Mouse (Mus musculus) CH12.LX (cell line): ENCODE measurements around the gene Aatf. TPM values are rescaled to one million over a fixed set of nuclear protein-coding genes. Genes with fewer than 3 reads are reported as not detected.

ENCODE experiments used
- DNase-seq: peaks from one replicate; pipeline ENCODE4 v3.0.0-alpha.2; 2013; ENCODE audit errors: extremely low read depth
- H3K27ac ChIP-seq: 2 replicates; pipeline ENCODE4 v1.5.1; 2012; ENCODE audit warnings: low read depth, mild to moderate bottlenecking, control low read depth, moderate library complexity; ENCODE audit not compliant: insufficient read depth
- H3K27me3 ChIP-seq: replicated peaks from 2 replicates; pipeline ENCODE3; 2012; ENCODE audit warnings: inconsistent platforms
- H3K36me3 ChIP-seq, 2 experiments: replicated peaks in 1 of 2; 2 replicates each; pipeline versions ENCODE3 to v1.6.1; 2012; ENCODE audit warnings: inconsistent platforms in 1 of 2, low read length in 1 of 2, mild to moderate bottlenecking in 1 of 2, mixed read lengths in 1 of 2, moderate library complexity in 1 of 2; ENCODE audit not compliant: control insufficient read depth in 1 of 2, insufficient read depth in 1 of 2
- H3K4me1 ChIP-seq, 2 experiments: 2 replicates each; pipeline ENCODE4 v1.6.1; 2012; ENCODE audit warnings: inconsistent platforms in 1 of 2, moderate library complexity in 1 of 2; ENCODE audit not compliant: insufficient read depth in 2 of 2, control insufficient read depth in 1 of 2
- H3K4me2 ChIP-seq: 2 replicates; pipeline ENCODE4 v1.6.1; 2012; ENCODE audit warnings: low read depth, mild to moderate bottlenecking, control low read depth; ENCODE audit not compliant: poor library complexity, insufficient read depth, severe bottlenecking
- H3K4me3 ChIP-seq, 3 experiments: fragments of 150-350 bp in 1 of 3; sonication (generic) in 1 of 3; replicated peaks in 1 of 3; 2 replicates each; pipeline versions ENCODE3 to v1.5.1; 2011 to 2012; ENCODE audit warnings: low read depth in 2 of 3, low read length in 2 of 3, mild to moderate bottlenecking in 2 of 3, moderate library complexity in 2 of 3, control low read depth in 1 of 3, improper control_type of control experiment in 1 of 3, inconsistent platforms in 1 of 3, mixed read lengths in 1 of 3; ENCODE audit not compliant: poor library complexity in 1 of 3
- H3K79me2 ChIP-seq: replicated peaks from 2 replicates; pipeline ENCODE4 v1.6.1; 2012; ENCODE audit warnings: mild to moderate bottlenecking, moderate library complexity; ENCODE audit not compliant: control insufficient read depth, poor library complexity, insufficient read depth, severe bottlenecking; ENCODE audit errors: extremely low read depth
- H3K9ac ChIP-seq: 2 replicates; pipeline ENCODE4 v1.6.1; 2012; ENCODE audit warnings: low read depth, mild to moderate bottlenecking, control low read depth, moderate library complexity; ENCODE audit not compliant: insufficient read depth
- H3K9me3 ChIP-seq: replicated peaks from 2 replicates; pipeline ENCODE3; 2012; ENCODE audit warnings: low read length, inconsistent platforms, mixed read lengths
- BHLHE40 ChIP-seq: IDR thresholded peaks from 2 replicates; pipeline ENCODE4 v1.6.1; 2011; ENCODE audit warnings: mild to moderate bottlenecking, low read depth, low read length, improper control_type of control experiment
- CHD2 ChIP-seq: IDR thresholded peaks from 2 replicates; pipeline ENCODE4 v1.6.1; 2011; ENCODE audit warnings: low read length, improper control_type of control experiment
- E2F4 ChIP-seq: IDR thresholded peaks from 2 replicates; pipeline ENCODE4 v1.6.1; 2011; ENCODE audit warnings: low read depth, low read length, improper control_type of control experiment; ENCODE audit not compliant: insufficient replicate concordance
- ELF1 ChIP-seq: IDR thresholded peaks from 2 replicates; pipeline ENCODE4 v1.6.1; 2014; ENCODE audit warnings: low read depth, mild to moderate bottlenecking, inconsistent platforms, low read length, improper control_type of control experiment
- ETS1 ChIP-seq: conservative IDR thresholded peaks from 2 replicates; pipeline ENCODE4 v1.6.1; 2012; ENCODE audit warnings: low read depth, mild to moderate bottlenecking, inconsistent platforms, low read length, improper control_type of control experiment, moderate library complexity
- GABPA ChIP-seq: IDR thresholded peaks from 2 replicates; pipeline ENCODE4 v1.6.1; 2012; ENCODE audit warnings: low read depth, low read length, improper control_type of control experiment, inconsistent platforms; ENCODE audit not compliant: insufficient replicate concordance
- HCFC1 ChIP-seq: IDR thresholded peaks from 2 replicates; pipeline ENCODE4 v1.6.1; 2012; ENCODE audit warnings: low read depth, mild to moderate bottlenecking, inconsistent platforms, low read length, improper control_type of control experiment
- IRF4 ChIP-seq: IDR thresholded peaks from 2 replicates; pipeline ENCODE4 v1.6.1; 2014; ENCODE audit warnings: low read depth, mild to moderate bottlenecking, inconsistent platforms, low read length, improper control_type of control experiment
- JUND ChIP-seq: conservative IDR thresholded peaks from 2 replicates; pipeline ENCODE4 v1.6.1; 2011; ENCODE audit warnings: low read depth, low read length, improper control_type of control experiment
- KAT2A ChIP-seq: IDR thresholded peaks from 2 replicates; pipeline ENCODE4 v1.6.1; 2012; ENCODE audit warnings: low read length, improper control_type of control experiment, inconsistent platforms; ENCODE audit not compliant: insufficient replicate concordance
- MAFK ChIP-seq: IDR thresholded peaks from 2 replicates; pipeline ENCODE4 v1.6.1; 2011; ENCODE audit warnings: low read length, improper control_type of control experiment; ENCODE audit not compliant: insufficient replicate concordance
- MAX ChIP-seq: IDR thresholded peaks from 2 replicates; pipeline ENCODE4 v1.6.1; 2011; ENCODE audit warnings: low read length, improper control_type of control experiment
- MAZ ChIP-seq: IDR thresholded peaks from 2 replicates; pipeline ENCODE4 v1.6.1; 2012; ENCODE audit warnings: low read depth, mild to moderate bottlenecking, inconsistent platforms, low read length, improper control_type of control experiment, moderate library complexity
- MEF2A ChIP-seq: IDR thresholded peaks from 2 replicates; pipeline ENCODE4 v1.6.1; 2014; ENCODE audit warnings: low read depth, mild to moderate bottlenecking, inconsistent platforms, low read length, improper control_type of control experiment, borderline replicate concordance
- MXI1 ChIP-seq: IDR thresholded peaks from 2 replicates; pipeline ENCODE4 v1.6.1; 2011; ENCODE audit warnings: mild to moderate bottlenecking, low read depth, low read length, improper control_type of control experiment
- MYC ChIP-seq: IDR thresholded peaks from 2 replicates; pipeline ENCODE4 v1.6.1; 2011; ENCODE audit warnings: low read depth, mild to moderate bottlenecking, improper control_type of control experiment, low read length
- NELFE ChIP-seq: IDR thresholded peaks from 2 replicates; pipeline ENCODE4 v1.6.1; 2011; ENCODE audit warnings: low read depth, low read length, improper control_type of control experiment
- NRF1 ChIP-seq: IDR thresholded peaks from 2 replicates; pipeline ENCODE4 v1.6.1; 2014; ENCODE audit warnings: low read depth, mild to moderate bottlenecking, inconsistent platforms, low read length, improper control_type of control experiment, moderate library complexity
- PAX5 ChIP-seq: IDR thresholded peaks from 2 replicates; pipeline ENCODE4 v1.6.1; 2012; ENCODE audit warnings: low read length, inconsistent platforms, mixed read lengths
- POLR2A ChIP-seq: IDR thresholded peaks from 2 replicates; pipeline ENCODE4 v1.6.1; 2011; ENCODE audit warnings: low read depth, mild to moderate bottlenecking, improper control_type of control experiment, low read length
- POLR2AphosphoS2 ChIP-seq: IDR thresholded peaks from 2 replicates; pipeline ENCODE4 v1.6.1; 2011; ENCODE audit warnings: low read depth, low read length, improper control_type of control experiment
- RAD21 ChIP-seq: IDR thresholded peaks from 2 replicates; pipeline ENCODE4 v1.6.1; 2011; ENCODE audit warnings: low read depth, mild to moderate bottlenecking, low read length, improper control_type of control experiment, moderate library complexity
- RCOR1 ChIP-seq: conservative IDR thresholded peaks from 2 replicates; pipeline ENCODE4 v1.6.1; 2012; ENCODE audit warnings: low read depth, mild to moderate bottlenecking, inconsistent platforms, low read length, improper control_type of control experiment
- SIN3A ChIP-seq: IDR thresholded peaks from 2 replicates; pipeline ENCODE4 v1.6.1; 2012; ENCODE audit warnings: low read length, improper control_type of control experiment, inconsistent platforms
- SMC3 ChIP-seq: IDR thresholded peaks from 2 replicates; pipeline ENCODE4 v1.6.1; 2011; ENCODE audit warnings: low read depth, low read length, improper control_type of control experiment
- TBP ChIP-seq: conservative IDR thresholded peaks from 2 replicates; pipeline ENCODE4 v1.6.1; 2011; ENCODE audit warnings: low read depth, low read length, improper control_type of control experiment
- TCF12 ChIP-seq: IDR thresholded peaks from 2 replicates; pipeline ENCODE4 v1.6.1; 2014; ENCODE audit warnings: low read depth, mild to moderate bottlenecking, inconsistent platforms, low read length, improper control_type of control experiment
- UBTF ChIP-seq: IDR thresholded peaks from 2 replicates; pipeline ENCODE4 v1.6.1; 2012; ENCODE audit warnings: low read depth, mild to moderate bottlenecking, inconsistent platforms, low read length, improper control_type of control experiment, moderate library complexity
- USF1 ChIP-seq: IDR thresholded peaks from 2 replicates; pipeline ENCODE4 v1.6.1; 2014; ENCODE audit warnings: low read depth, mild to moderate bottlenecking, inconsistent platforms, low read length, improper control_type of control experiment
- USF2 ChIP-seq: conservative IDR thresholded peaks from 2 replicates; pipeline ENCODE4 v1.6.1; 2011; ENCODE audit warnings: low read depth, low read length, improper control_type of control experiment
- ZKSCAN1 ChIP-seq: IDR thresholded peaks from 2 replicates; pipeline ENCODE4 v1.6.1; 2012; ENCODE audit warnings: low read depth, inconsistent platforms, low read length, improper control_type of control experiment, borderline replicate concordance
- ZMIZ1 ChIP-seq: IDR thresholded peaks from 2 replicates; pipeline ENCODE4 v1.6.1; 2012; ENCODE audit warnings: low read depth, mild to moderate bottlenecking, inconsistent platforms, low read length, improper control_type of control experiment
- dilution Hi-C: fragments of 300-500 bp; cut with MboI; formaldehyde crosslinking; loops from 2 replicates; pipeline ENCODE4 v1.14.3; 2020; ENCODE audit warnings: low sequenced_read_pairs; ENCODE audit not compliant: extremely low pct_unique_long_range_greater_than_20kb, extremely low pct_ligation_motif_present
- in situ Hi-C: fragments of 300-500 bp; cut with MboI; formaldehyde crosslinking; loops from 3 replicates; pipeline ENCODE4 v1.14.3; 2019; ENCODE audit warnings: low sequenced_read_pairs, low pct_ligation_motif_present, low pct_unique_long_range_greater_than_20kb, mixed read lengths
- polyA plus RNA-seq: library from polyadenylated mRNA; unstranded; fragments of >175 nt; gene quantifications from 2 replicates; pipeline ENCODE4 v1.2.1, GENCODE M21; 2012; ENCODE audit warnings: low read depth; ENCODE audit not compliant: insufficient read length
- total RNA-seq, 2 experiments: library from RNA; depleted of rRNA; stranded (reverse); fragments of 300-350 nt in 1 of 2; fragments of >200 nt in 1 of 2; gene quantifications; 2 replicates each; pipeline ENCODE4 v1.2.3; 2012 to 2014

Gene Aatf
- total RNA-seq (2012; rRNA removed) = 71.7 and 99.7 TPM in 2 replicates
- total RNA-seq (2014; rRNA removed) = 69.8 and 78.0 TPM in 2 replicates
- 112 and 127 TPM in 2 replicates for polyA plus RNA-seq

GRCm38 (mm10) chr11:84513171-84514116 is at the start of gene Aatf:
Gene Aatf, minus strand, starts transcription at chr11:84513522.
- H3K4me3 ChIP-seq = peak within 1 kb of the TSS; percentile 81 to 99 (median 89)
- peaks cover 34% of the 10 kb centered on the region for H3K79me2 ChIP-seq
- no peaks in the 10 kb centered on the region for H3K9me3 ChIP-seq
- H3K36me3 ChIP-seq = peaks cover 19 to 30% of the 10 kb centered on the region in 2 experiments
- peaks cover 2 to 31% of the 10 kb centered on the region in 2 experiments; a peak in 2 of 4 replicates for H3K4me1 ChIP-seq
- peak within 1 kb of the TSS; percentile 91 for H3K4me2 ChIP-seq
- peaks cover 26% of the 10 kb centered on the region for H3K27me3 ChIP-seq
- peak; percentile 91; the same call in 1 of the 2 replicates for TF ChIP-seq POLR2AphosphoS2
- TF ChIP-seq SIN3A = peak; percentile 95; the same call in 1 of the 2 replicates
- TF ChIP-seq ZMIZ1 = peak; percentile 96
- TF ChIP-seq NRF1 = peak; percentile 96
- no peak for TF ChIP-seq IRF4
- peak; percentile 99 for TF ChIP-seq POLR2A
- TF ChIP-seq ZKSCAN1 = no peak
- 0 out of 2 replicates have a peak, but pooled peaks have one; percentile 66 for TF ChIP-seq KAT2A
- peak; percentile 81 for TF ChIP-seq TBP
- peak; percentile 46; the same call in 1 of the 2 replicates for TF ChIP-seq MAFK
- no peak for TF ChIP-seq GABPA
- no peak for TF ChIP-seq RAD21
- TF ChIP-seq SMC3 = no peak
- peak; percentile 76; the same call in 1 of the 2 replicates for TF ChIP-seq E2F4
- TF ChIP-seq MEF2A = peak; percentile 75; the same call in 1 of the 2 replicates
- TF ChIP-seq HCFC1 = peak; percentile 74
- TF ChIP-seq MXI1 = peak; percentile 99
- TF ChIP-seq CHD2 = peak; percentile 35; the same call in 1 of the 2 replicates
- no peak for TF ChIP-seq JUND
- peak; percentile 97 for TF ChIP-seq USF1
- TF ChIP-seq MAZ = 0 out of 2 replicates have a peak, but pooled peaks have one; percentile 53
- no peak for TF ChIP-seq UBTF
- TF ChIP-seq ELF1 = peak; percentile 99
- peak; percentile 91 for TF ChIP-seq USF2
- TF ChIP-seq NELFE = peak; percentile 98
- peak; percentile 23 for TF ChIP-seq ETS1
- peak; percentile 88 for TF ChIP-seq MYC
- TF ChIP-seq RCOR1 = peak; percentile 76; the same call in 1 of the 2 replicates
- peak; percentile 95 for TF ChIP-seq TCF12
- peak; percentile 97 for TF ChIP-seq MAX
- TF ChIP-seq PAX5 = no peak
- peak; percentile 99 for TF ChIP-seq BHLHE40
- TF ChIP-seq, all 38 proteins: peak for 24
- Histone ChIP-seq H3K9ac (peak within 1 kb of the TSS; percentile 81), H3K27ac (peak within 1 kb of the TSS; percentile 37)
- in situ Hi-C loops = loop anchor here (10.0 kb wide), 1 partner anchor 301 kb away; the partner anchor contains the start of gene Mrm1
- peak; percentile 98 for DNase-seq
- dilution Hi-C loops = no loop called here
